Mouse (Mus musculus): Measurements from ENCODE around the gene Hnrnpul1. TPM values are rescaled to one million over a fixed set of nuclear protein-coding genes. Genes with fewer than 3 reads are reported as not detected.
A peak's percentile ranks its signal among the peaks of the same experiment; 100 is the strongest.

The Hnrnpul1 gene
- polyA plus RNA-seq, 1 experiment from 2014 or later: 83.8 TPM

DNA sequence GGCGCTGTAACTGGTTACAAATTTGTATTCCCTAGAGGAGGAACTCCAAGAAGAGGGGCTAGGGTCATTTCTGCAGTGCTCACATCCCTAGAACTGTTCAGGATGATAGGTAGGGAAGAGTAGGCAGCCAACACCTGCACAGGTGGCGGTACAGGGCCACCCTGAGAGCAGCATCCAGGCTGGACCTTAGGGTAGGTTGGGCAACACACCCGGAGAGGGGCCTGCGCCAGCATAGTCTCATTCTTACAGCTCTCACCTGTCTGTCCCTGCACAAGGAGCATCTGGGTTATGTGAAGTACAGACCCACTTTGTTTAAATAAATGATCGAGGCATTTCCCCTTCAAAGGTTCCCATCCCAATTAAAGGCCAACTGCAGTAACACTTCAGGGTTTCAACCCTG, 33.8 kb downstream of the Hnrnpul1 start:
- no peak for DNase-seq (ENCODE audit: low spot score)
- no peak for ATAC-seq (replicated peaks; ENCODE audit: low FRiP score)
- peaks cover 2% of the 10 kb centered on the region; the same call in 1 of the 2 replicates for H3K4me1 ChIP-seq (replicated peaks; ENCODE audit: control insufficient read depth, insufficient read depth, low read length)
- no peak overlapping the region for H3K9ac ChIP-seq (ENCODE audit: low read length)
- H3K36me3 ChIP-seq (ENCODE audit: control insufficient read depth, insufficient read depth, low read length): peaks cover 37% of the 10 kb centered on the region
- no peak overlapping the region for H3K4me2 ChIP-seq (ENCODE audit: low read depth, low read length, severe bottlenecking)
- H3K27ac ChIP-seq (ENCODE audit: low read depth, low read length): no peak overlapping the region
- WGBS: 90% methylated on average over 5 of the region's 5 CpGs
- no peak overlapping the region for H3K4me3 ChIP-seq (ENCODE audit: low read depth, low read length)
- no peaks in the 10 kb centered on the region for H3K27me3 ChIP-seq (ENCODE audit: control insufficient read depth, insufficient read depth, low read length)
- no peaks in the 10 kb centered on the region for H3K9me3 ChIP-seq (ENCODE audit: control insufficient read depth, low read length)

GRCm38 (mm10) chr7:25719761-25720610, 34.6 kb downstream of the Hnrnpul1 start:
- no peak overlapping the region for H3K27ac ChIP-seq (ENCODE audit: low read depth, low read length)
- peaks cover 2% of the 10 kb centered on the region; the same call in 1 of the 2 replicates for H3K4me1 ChIP-seq (replicated peaks; ENCODE audit: control insufficient read depth, insufficient read depth, low read length)
- DNase-seq (ENCODE audit: low spot score): peak; percentile 89
- WGBS: 62% methylated on average over 10 of the region's 10 CpGs
- ATAC-seq (replicated peaks; ENCODE audit: low FRiP score): peak; percentile 57
- H3K4me2 ChIP-seq (ENCODE audit: low read depth, low read length, severe bottlenecking): no peak overlapping the region
- no peak overlapping the region for H3K9ac ChIP-seq (ENCODE audit: low read length)
- H3K36me3 ChIP-seq (ENCODE audit: control insufficient read depth, insufficient read depth, low read length): peaks cover 31% of the 10 kb centered on the region
- no peak overlapping the region for H3K4me3 ChIP-seq (ENCODE audit: low read depth, low read length)
- H3K9me3 ChIP-seq (ENCODE audit: control insufficient read depth, low read length): no peaks in the 10 kb centered on the region
- no peaks in the 10 kb centered on the region for H3K27me3 ChIP-seq (ENCODE audit: control insufficient read depth, insufficient read depth, low read length)

GRCm38 (mm10) chr7:25718788-25719417, 35.7 kb downstream of the Hnrnpul1 start, which contains the start of gene Ccdc97:
Gene Ccdc97 (minus strand): TSS chr7:25719088.
- DNase-seq (ENCODE audit: low spot score): peak; percentile 91
- H3K36me3 ChIP-seq (ENCODE audit: control insufficient read depth, insufficient read depth, low read length): peaks cover 26% of the 10 kb centered on the region
- H3K27me3 ChIP-seq (ENCODE audit: control insufficient read depth, insufficient read depth, low read length): no peaks in the 10 kb centered on the region
- H3K4me2 ChIP-seq (ENCODE audit: low read depth, low read length, severe bottlenecking): peak within 1 kb of the TSS; percentile 84
- peak within 1 kb of the TSS; percentile 3; the same call in 1 of the 2 replicates for H3K27ac ChIP-seq (ENCODE audit: low read depth, low read length)
- H3K9me3 ChIP-seq (ENCODE audit: control insufficient read depth, low read length): no peaks in the 10 kb centered on the region
- peaks cover 2% of the 10 kb centered on the region; the same call in 1 of the 2 replicates for H3K4me1 ChIP-seq (replicated peaks; ENCODE audit: control insufficient read depth, insufficient read depth, low read length)
- H3K4me3 ChIP-seq (ENCODE audit: low read depth, low read length): peak within 1 kb of the TSS; percentile 63
- WGBS: 5% methylated on average over 32 of the region's 32 CpGs
- ATAC-seq (replicated peaks; ENCODE audit: low FRiP score): peak; percentile 83
- H3K9ac ChIP-seq (ENCODE audit: low read length): peak within 1 kb of the TSS; percentile 71

GRCm38 (mm10) chr7:25717478-25717877, 37.1 kb downstream of the Hnrnpul1 start:
- H3K4me1 ChIP-seq (replicated peaks; ENCODE audit: control insufficient read depth, insufficient read depth, low read length): peaks cover 2% of the 10 kb centered on the region; the same call in 1 of the 2 replicates
- H3K27ac ChIP-seq (ENCODE audit: low read depth, low read length): no peak overlapping the region
- 92% methylated on average over 3 of the region's 3 CpGs for WGBS
- H3K36me3 ChIP-seq (ENCODE audit: control insufficient read depth, insufficient read depth, low read length): peaks cover 15% of the 10 kb centered on the region
- H3K4me2 ChIP-seq (ENCODE audit: low read depth, low read length, severe bottlenecking): no peak overlapping the region; the same call in 1 of the 2 replicates
- ATAC-seq (replicated peaks; ENCODE audit: low FRiP score) (no peak), DNase-seq (ENCODE audit: low spot score) (no peak)
- H3K9ac ChIP-seq (ENCODE audit: low read length): no peak overlapping the region
- H3K27me3 ChIP-seq (ENCODE audit: control insufficient read depth, insufficient read depth, low read length): no peaks in the 10 kb centered on the region
- H3K4me3 ChIP-seq (ENCODE audit: low read depth, low read length): no peak overlapping the region
- no peaks in the 10 kb centered on the region for H3K9me3 ChIP-seq (ENCODE audit: control insufficient read depth, low read length)

DNA sequence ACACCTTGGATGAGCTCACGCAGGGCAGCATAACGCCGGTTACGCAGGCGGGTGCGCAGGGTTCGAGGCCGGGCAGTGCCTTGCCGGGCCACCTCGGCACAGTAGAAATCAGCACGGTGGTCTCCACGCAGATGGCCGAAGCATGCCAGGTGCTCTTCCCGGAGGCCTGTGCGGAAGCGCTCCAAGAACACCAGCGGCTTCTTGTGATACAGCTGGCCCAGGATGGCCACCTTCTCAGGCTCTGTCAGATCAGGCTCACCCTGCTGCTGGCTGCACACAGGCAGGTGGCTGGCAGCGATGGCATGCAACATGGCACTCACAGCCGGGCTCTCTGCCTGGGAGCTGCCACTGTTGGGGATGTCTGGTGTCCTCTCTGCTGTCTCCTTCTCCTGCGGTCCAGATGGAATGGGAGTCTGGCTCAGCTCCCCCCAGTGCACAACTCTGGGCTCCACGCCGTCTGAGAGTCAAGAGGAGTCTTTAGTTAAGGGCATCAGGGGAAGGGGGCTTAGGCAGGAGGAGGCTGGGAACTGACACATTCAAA, 38.8 kb downstream of the Hnrnpul1 start:
- H3K27ac ChIP-seq (ENCODE audit: low read depth, low read length): no peak overlapping the region
- peaks cover 11% of the 10 kb centered on the region for H3K36me3 ChIP-seq (ENCODE audit: control insufficient read depth, insufficient read depth, low read length)
- peaks cover 2% of the 10 kb centered on the region; the same call in 1 of the 2 replicates for H3K4me1 ChIP-seq (replicated peaks; ENCODE audit: control insufficient read depth, insufficient read depth, low read length)
- WGBS: 96% methylated on average over 22 of the region's 22 CpGs
- H3K4me3 ChIP-seq (ENCODE audit: low read depth, low read length): no peak overlapping the region
- H3K9me3 ChIP-seq (ENCODE audit: control insufficient read depth, low read length): no peaks in the 10 kb centered on the region
- DNase-seq (ENCODE audit: low spot score): no peak
- ATAC-seq (replicated peaks; ENCODE audit: low FRiP score): no peak
- H3K27me3 ChIP-seq (ENCODE audit: control insufficient read depth, insufficient read depth, low read length): no peaks in the 10 kb centered on the region
- H3K9ac ChIP-seq (ENCODE audit: low read length): no peak overlapping the region
- no peak overlapping the region for H3K4me2 ChIP-seq (ENCODE audit: low read depth, low read length, severe bottlenecking)

GRCm38 (mm10) chr7:25714581-25714980, 40.0 kb downstream of the Hnrnpul1 start:
- no peak for ATAC-seq (replicated peaks; ENCODE audit: low FRiP score)
- Histone ChIP-seq H3K27ac (ENCODE audit: low read depth, low read length) (no peak overlapping the region), H3K4me1 (replicated peaks; ENCODE audit: control insufficient read depth, insufficient read depth, low read length) (peaks cover 6% of the 10 kb centered on the region; the same call in 1 of the 2 replicates), H3K27me3 (ENCODE audit: control insufficient read depth, insufficient read depth, low read length) (no peaks in the 10 kb centered on the region), H3K36me3 (ENCODE audit: control insufficient read depth, insufficient read depth, low read length) (peaks cover 7% of the 10 kb centered on the region), H3K4me3 (ENCODE audit: low read depth, low read length) (no peak overlapping the region), H3K9ac (ENCODE audit: low read length) (no peak overlapping the region), H3K9me3 (ENCODE audit: control insufficient read depth, low read length) (no peaks in the 10 kb centered on the region), H3K4me2 (ENCODE audit: low read depth, low read length, severe bottlenecking) (no peak overlapping the region)
- DNase-seq (ENCODE audit: low spot score): no peak
- WGBS: 97% methylated on average over 8 of the region's 8 CpGs

- Histone ChIP-seq H3K9me3 (ENCODE audit: control insufficient read depth, low read length) (no peaks in the 10 kb centered on the region), H3K27ac (ENCODE audit: low read depth, low read length) (no peak overlapping the region), H3K36me3 (ENCODE audit: control insufficient read depth, insufficient read depth, low read length) (peaks cover 7% of the 10 kb centered on the region), H3K4me2 (ENCODE audit: low read depth, low read length, severe bottlenecking) (no peak overlapping the region), H3K4me1 (replicated peaks; ENCODE audit: control insufficient read depth, insufficient read depth, low read length) (peaks cover 6% of the 10 kb centered on the region; the same call in 1 of the 2 replicates), H3K27me3 (ENCODE audit: control insufficient read depth, insufficient read depth, low read length) (no peaks in the 10 kb centered on the region), H3K9ac (ENCODE audit: low read length) (no peak overlapping the region), H3K4me3 (ENCODE audit: low read depth, low read length) (no peak overlapping the region)
- DNase-seq (ENCODE audit: low spot score) (no peak), ATAC-seq (replicated peaks; ENCODE audit: low FRiP score) (no peak)
- WGBS: 89% methylated on average over 9 of the region's 9 CpGs
These were observed 41.8 kb downstream of the Hnrnpul1 start for GRCm38 (mm10) chr7:25712801-25713200.

DNA sequence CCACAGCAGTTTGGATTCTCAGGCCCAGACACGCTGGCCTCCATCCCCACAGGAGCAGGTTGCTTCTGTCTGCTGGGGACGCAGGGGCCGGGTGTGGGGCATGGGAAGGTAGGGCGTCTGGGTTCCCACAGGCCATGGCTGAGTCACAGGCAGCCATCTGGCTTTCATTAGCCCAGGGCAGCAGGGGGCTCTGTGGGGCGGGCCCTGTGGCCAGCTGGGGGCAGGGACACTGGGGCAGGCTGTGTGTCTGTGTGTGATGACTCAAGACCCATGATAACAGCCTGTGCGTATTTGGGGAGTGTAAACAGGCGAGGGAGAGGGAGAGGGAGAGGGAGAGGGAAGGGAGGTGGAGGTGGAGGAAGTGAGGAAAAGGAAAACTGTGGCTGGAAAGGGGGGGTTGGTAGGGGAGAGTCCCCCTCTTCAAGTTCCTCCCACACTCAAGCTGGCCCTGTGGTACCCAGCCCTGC, 42.8 kb downstream of the Hnrnpul1 start:
- 0 out of 2 replicates have a peak overlapping the region, but pooled peaks have one; percentile 6 for H3K27ac ChIP-seq (ENCODE audit: low read depth, low read length)

More for the DNA sequence above, 42.8 kb downstream of the Hnrnpul1 start:
- H3K4me2 ChIP-seq (ENCODE audit: low read depth, low read length, severe bottlenecking): no peak overlapping the region
- no peak overlapping the region for H3K9ac ChIP-seq (ENCODE audit: low read length)
- peaks cover 7% of the 10 kb centered on the region for H3K36me3 ChIP-seq (ENCODE audit: control insufficient read depth, insufficient read depth, low read length)
- H3K4me3 ChIP-seq (ENCODE audit: low read depth, low read length): no peak overlapping the region
- H3K9me3 ChIP-seq (ENCODE audit: control insufficient read depth, low read length): no peaks in the 10 kb centered on the region
- DNase-seq (ENCODE audit: low spot score) (no peak), ATAC-seq (replicated peaks; ENCODE audit: low FRiP score) (peak; percentile 7; the same call in 1 of the 2 replicates)
- WGBS: 46% methylated on average over 7 of the region's 7 CpGs
- peaks cover 4% of the 10 kb centered on the region; the same call in 1 of the 2 replicates for H3K4me1 ChIP-seq (replicated peaks; ENCODE audit: control insufficient read depth, insufficient read depth, low read length)
- H3K27me3 ChIP-seq (ENCODE audit: control insufficient read depth, insufficient read depth, low read length): no peaks in the 10 kb centered on the region

Measured in forebrain, embryonic 11.5 days (tissue).